Mouse (Mus musculus): ENCODE results near the gene Zfhx3. TPM values are rescaled to one million over a fixed set of nuclear protein-coding genes. Genes with fewer than 3 reads are reported as not detected.

Zfhx3 gene
- polyA plus RNA-seq, 1 experiment from 2014 or later: 13.9 TPM

DNA sequence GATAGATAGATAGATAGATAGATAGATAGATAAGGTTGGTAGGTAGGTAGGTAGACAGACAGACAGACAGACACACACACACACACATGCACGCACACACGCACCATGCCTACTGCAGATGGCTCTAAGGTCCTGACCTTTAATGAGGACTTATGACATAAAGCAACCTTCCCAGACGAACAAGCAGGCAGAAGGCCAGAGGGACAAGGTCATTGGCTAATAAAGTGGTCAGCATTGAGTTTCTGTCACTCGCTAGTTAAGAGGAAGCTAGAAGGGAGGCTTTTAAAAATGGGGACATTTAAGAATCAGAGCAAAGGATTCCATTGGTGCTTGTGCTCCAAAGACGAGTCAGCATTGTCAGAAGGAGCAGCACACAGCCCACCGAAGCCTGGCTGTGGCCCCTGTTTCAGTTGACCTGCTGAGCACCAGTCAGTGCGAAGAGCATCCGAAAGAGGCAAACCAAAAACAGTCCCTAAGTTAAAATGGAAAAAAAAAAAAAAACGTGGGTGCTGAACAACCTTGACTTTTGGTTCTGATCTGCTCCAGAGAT lies 683.2 kb downstream of the Zfhx3 start:
- ATAC-seq (ENCODE audit: insufficient number of reproducible peaks, low FRiP score, low TSS enrichment, low read depth): no peak
- H3K9me3 ChIP-seq (replicated peaks): no peaks in the 10 kb centered on the region

DNA sequence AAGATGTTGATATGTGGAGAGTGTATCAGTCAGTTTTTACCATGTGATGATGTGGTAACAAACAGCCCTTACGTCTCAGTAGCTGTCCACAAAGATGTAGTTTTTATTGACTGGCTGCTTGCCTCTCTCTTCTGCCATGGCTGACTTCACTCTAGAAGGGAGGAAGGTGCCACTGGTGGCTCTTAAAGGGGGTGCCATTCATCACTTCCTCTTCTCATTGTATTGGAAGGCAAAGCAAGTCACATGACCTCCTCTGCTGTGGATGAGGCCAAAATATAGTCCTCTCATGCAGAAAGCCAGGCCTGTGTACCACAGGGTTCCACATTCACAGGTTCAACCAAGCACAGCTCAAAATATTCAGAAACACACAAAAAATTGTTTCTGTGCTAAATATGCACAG lies 688.6 kb downstream of the Zfhx3 start:
- WGBS: 90% methylated on average over 1 of the region's 1 CpGs
- ATAC-seq (ENCODE audit: insufficient number of reproducible peaks, low FRiP score, low TSS enrichment, low read depth): no peak

More for the DNA sequence above, 683.2 kb downstream of the Zfhx3 start:
- H3K4me1 ChIP-seq: no peaks in the 10 kb centered on the region
- no peaks in the 10 kb centered on the region for H3K27me3 ChIP-seq
- H3K27ac ChIP-seq (replicated peaks): no peak overlapping the region
- H3K9ac ChIP-seq: no peak overlapping the region
- H3K4me3 ChIP-seq (replicated peaks): no peak overlapping the region
- 77% methylated on average over 9 of the region's 9 CpGs for WGBS
- no peaks in the 10 kb centered on the region for H3K36me3 ChIP-seq
- H3K4me2 ChIP-seq (replicated peaks): no peak overlapping the region

DNA sequence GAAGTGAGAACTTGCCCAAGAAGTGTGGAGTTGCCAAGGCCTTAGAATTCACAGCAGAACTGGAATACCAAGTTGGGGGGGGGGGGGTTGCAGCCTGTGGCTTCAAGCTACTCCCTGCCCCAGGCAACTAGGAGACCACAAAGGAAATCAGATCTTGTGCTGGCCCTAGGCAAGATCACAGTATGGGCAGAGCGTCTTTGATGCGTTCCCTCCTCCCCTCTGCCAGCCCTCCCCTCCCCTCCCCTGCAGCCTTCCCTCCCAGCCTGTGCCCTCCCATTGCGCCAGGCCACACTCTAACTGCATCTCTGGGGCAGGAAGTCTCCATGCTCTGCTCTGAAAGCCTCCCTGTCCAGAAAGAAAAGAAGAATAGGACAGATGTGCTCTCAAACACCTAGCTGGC lies 691.8 kb downstream of the Zfhx3 start:
- no peak overlapping the region for H3K4me2 ChIP-seq (replicated peaks)
- no peak overlapping the region for H3K27ac ChIP-seq (replicated peaks)
- H3K4me3 ChIP-seq (replicated peaks): no peak overlapping the region
- H3K9ac ChIP-seq: no peak overlapping the region
- no peaks in the 10 kb centered on the region for H3K9me3 ChIP-seq (replicated peaks)
- WGBS: 20% methylated on average over 2 of the region's 3 CpGs
- no peaks in the 10 kb centered on the region for H3K27me3 ChIP-seq
- 0 out of 2 replicates have a peak, but pooled peaks cover 5% of the 10 kb centered on the region for H3K4me1 ChIP-seq
- no peaks in the 10 kb centered on the region for H3K36me3 ChIP-seq
- ATAC-seq (ENCODE audit: insufficient number of reproducible peaks, low FRiP score, low TSS enrichment, low read depth): 0 out of 2 replicates have a peak, but pooled peaks have one; percentile 34

More for the DNA sequence above, 688.6 kb downstream of the Zfhx3 start:
- Histone ChIP-seq H3K9ac (no peak overlapping the region), H3K4me3 (replicated peaks) (no peak overlapping the region), H3K36me3 (no peaks in the 10 kb centered on the region), H3K27me3 (no peaks in the 10 kb centered on the region), H3K4me2 (replicated peaks) (no peak overlapping the region), H3K27ac (replicated peaks) (no peak overlapping the region), H3K9me3 (replicated peaks) (no peaks in the 10 kb centered on the region), H3K4me1 (0 out of 2 replicates have a peak, but pooled peaks cover 5% of the 10 kb centered on the region)

DNA sequence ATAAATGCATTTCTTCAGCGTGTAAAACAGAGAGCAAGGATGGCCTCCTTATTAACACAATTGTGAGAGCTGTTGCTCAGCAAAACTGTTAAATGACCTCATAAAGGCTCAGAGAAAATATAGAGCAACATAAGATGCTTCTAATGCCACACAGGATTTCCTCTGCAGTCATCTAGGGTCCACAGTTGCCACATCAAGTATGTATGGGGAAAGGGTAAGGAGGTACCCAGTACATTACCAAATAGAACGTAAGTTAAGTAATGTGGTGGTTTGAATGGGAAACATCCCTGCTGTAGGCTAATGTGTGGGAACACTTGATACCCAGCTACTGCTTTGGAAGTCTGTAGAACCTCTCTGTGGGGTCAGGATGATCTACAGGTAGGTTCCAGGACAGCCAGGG lies 695.4 kb downstream of the Zfhx3 start:
- Histone ChIP-seq H3K4me2 (replicated peaks) (no peak overlapping the region), H3K4me3 (replicated peaks) (no peak overlapping the region), H3K27me3 (no peaks in the 10 kb centered on the region), H3K4me1 (0 out of 2 replicates have a peak, but pooled peaks cover 5% of the 10 kb centered on the region), H3K36me3 (no peaks in the 10 kb centered on the region), H3K9ac (no peak overlapping the region), H3K9me3 (replicated peaks) (no peaks in the 10 kb centered on the region), H3K27ac (replicated peaks) (no peak overlapping the region)
- ATAC-seq (ENCODE audit: insufficient number of reproducible peaks, low FRiP score, low TSS enrichment, low read depth): no peak
- WGBS: 85% methylated on average over 2 of the region's 2 CpGs

DNA sequence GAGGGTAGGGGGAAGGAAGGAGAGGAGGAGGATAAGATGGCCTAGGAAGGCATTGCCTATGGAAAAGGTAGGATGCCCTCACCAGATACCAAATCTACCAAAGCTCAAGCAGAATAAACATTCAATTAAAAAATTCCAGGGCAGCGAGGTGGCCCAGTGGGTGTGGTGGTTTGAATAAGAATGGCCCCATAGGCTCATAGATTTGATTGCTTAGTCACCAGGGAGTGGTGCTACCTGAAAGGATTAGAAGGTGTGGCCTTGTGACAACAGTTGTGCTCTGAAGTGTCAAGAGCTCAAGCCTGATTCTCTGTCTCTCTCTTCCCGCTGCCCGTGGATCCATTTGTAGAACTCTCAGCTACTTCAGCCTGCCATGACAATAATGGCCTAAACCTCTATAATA lies 703.2 kb downstream of the Zfhx3 start:
- WGBS: 73% methylated on average over 3 of the region's 3 CpGs
- no peak overlapping the region for H3K27ac ChIP-seq (replicated peaks)
- H3K9me3 ChIP-seq (replicated peaks): no peaks in the 10 kb centered on the region
- H3K4me3 ChIP-seq (replicated peaks): no peak overlapping the region
- H3K9ac ChIP-seq: no peak overlapping the region
- no peak for ATAC-seq (ENCODE audit: insufficient number of reproducible peaks, low FRiP score, low TSS enrichment, low read depth)
- no peak overlapping the region for H3K4me2 ChIP-seq (replicated peaks)
- no peaks in the 10 kb centered on the region for H3K4me1 ChIP-seq
- no peaks in the 10 kb centered on the region for H3K27me3 ChIP-seq
- no peaks in the 10 kb centered on the region for H3K36me3 ChIP-seq

DNA sequence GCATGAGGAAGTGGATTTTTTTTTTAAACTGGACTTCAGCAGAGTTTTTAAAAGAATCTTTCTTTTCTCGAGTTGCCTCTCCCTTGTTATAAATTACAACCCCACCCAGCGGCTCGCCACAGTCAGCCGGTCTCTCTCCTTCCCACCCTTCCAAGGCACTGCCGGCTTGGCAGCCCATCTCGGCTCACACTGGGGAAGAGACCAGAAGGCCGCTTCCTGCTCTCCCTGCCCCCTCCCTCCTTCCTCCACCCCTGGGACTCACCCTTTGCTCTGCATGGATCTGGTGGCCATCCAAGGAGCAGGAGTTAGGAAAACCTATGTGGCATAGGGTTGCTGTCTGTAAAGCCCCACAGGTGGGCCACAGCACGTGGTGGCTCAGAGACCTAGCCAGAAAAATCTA lies 705.1 kb downstream of the Zfhx3 start:
- Histone ChIP-seq H3K36me3 (no peaks in the 10 kb centered on the region), H3K9me3 (replicated peaks) (no peaks in the 10 kb centered on the region), H3K27ac (replicated peaks) (no peak overlapping the region), H3K4me2 (replicated peaks) (no peak overlapping the region), H3K9ac (no peak overlapping the region), H3K4me1 (no peaks in the 10 kb centered on the region), H3K4me3 (replicated peaks) (no peak overlapping the region), H3K27me3 (no peaks in the 10 kb centered on the region)
- 30% methylated on average over 8 of the region's 8 CpGs for WGBS
- ATAC-seq (ENCODE audit: insufficient number of reproducible peaks, low FRiP score, low TSS enrichment, low read depth): peak; percentile 75; the same call in 1 of the 2 replicates

DNA sequence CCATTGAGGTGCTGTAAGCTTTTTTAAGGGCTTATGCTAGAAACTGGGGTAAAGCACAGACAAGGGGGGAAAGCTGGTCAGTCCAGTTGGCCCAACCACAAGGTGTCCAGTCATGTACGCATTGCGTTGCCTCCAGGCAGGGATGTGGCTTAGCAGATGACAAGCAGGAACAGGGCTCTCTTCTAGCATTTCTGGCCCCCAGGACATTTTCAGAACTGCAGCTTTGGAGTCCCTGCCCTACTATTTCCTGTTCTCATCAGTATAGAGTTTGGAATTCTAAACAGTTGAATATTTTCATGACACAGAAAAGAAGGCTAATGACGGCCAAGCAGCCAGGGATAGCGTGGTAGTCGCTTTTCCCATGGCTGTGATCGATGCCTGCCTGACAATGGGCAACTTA lies 706.5 kb downstream of the Zfhx3 start:
- Histone ChIP-seq H3K4me3 (replicated peaks) (no peak overlapping the region), H3K27me3 (no peaks in the 10 kb centered on the region), H3K9ac (no peak overlapping the region), H3K36me3 (no peaks in the 10 kb centered on the region), H3K4me1 (no peaks in the 10 kb centered on the region), H3K9me3 (replicated peaks) (no peaks in the 10 kb centered on the region), H3K27ac (replicated peaks) (no peak overlapping the region), H3K4me2 (replicated peaks) (no peak overlapping the region)
- ATAC-seq (ENCODE audit: insufficient number of reproducible peaks, low FRiP score, low TSS enrichment, low read depth): no peak
- WGBS: 64% methylated on average over 6 of the region's 6 CpGs

DNA sequence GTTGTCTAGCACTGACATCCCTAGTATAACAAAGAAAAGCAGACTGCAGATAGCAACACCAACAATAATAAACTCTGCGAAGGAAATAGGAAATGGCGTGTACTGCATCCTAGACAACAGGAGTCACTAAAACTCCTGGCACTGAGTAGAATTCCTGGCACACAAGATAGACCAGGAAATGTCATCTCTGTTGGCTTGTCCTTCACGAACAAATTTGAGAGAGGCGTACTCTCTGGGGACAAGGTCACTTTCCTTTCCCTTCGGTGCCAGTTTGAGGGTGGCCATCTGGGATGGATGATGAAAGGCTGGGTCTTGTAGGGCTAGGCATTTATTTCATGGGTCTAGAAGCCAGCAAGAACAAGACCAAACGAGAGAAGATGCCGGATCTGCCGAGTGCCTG lies 708.4 kb downstream of the Zfhx3 start:
- Histone ChIP-seq H3K4me1 (no peaks in the 10 kb centered on the region), H3K36me3 (no peaks in the 10 kb centered on the region), H3K9me3 (replicated peaks) (no peaks in the 10 kb centered on the region), H3K9ac (no peak overlapping the region), H3K4me3 (replicated peaks) (no peak overlapping the region), H3K27me3 (no peaks in the 10 kb centered on the region), H3K4me2 (replicated peaks) (no peak overlapping the region), H3K27ac (replicated peaks) (no peak overlapping the region)
- no peak for ATAC-seq (ENCODE audit: insufficient number of reproducible peaks, low FRiP score, low TSS enrichment, low read depth)
- 88% methylated on average over 8 of the region's 8 CpGs for WGBS

DNA sequence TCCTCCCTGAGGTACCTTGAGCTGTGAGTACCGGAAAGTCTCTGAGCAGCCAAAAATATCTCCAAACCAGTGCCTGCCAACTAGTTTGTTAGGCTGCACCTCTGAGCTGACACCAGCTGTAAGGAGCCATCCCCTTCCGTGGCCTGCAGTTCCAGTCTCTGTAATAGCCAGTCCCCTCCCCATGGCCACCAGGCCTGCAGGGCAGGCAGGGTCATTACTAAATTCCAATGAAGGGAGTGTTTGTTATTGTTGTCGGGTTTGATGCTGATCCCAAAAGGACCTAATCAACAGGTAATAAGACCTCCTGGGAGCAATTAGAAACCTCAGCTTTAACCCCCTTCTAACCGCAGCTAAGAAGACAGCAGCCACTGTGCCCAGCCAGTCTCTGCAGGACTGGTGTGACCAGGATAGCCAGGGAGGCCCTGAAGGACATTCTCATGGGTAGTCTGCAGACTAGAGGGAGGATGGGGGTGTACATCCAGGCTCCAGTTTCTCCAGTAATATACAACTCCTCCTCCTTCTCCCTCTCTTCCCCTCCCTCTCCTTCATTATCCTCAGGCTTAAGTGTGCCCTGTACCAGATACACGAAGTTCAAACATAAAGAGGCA lies 719.1 kb downstream of the Zfhx3 start:
- Histone ChIP-seq H3K9me3 (replicated peaks) (no peaks in the 10 kb centered on the region), H3K4me3 (replicated peaks) (no peak overlapping the region), H3K4me1 (no peaks in the 10 kb centered on the region), H3K9ac (no peak overlapping the region), H3K36me3 (no peaks in the 10 kb centered on the region), H3K27me3 (no peaks in the 10 kb centered on the region), H3K27ac (replicated peaks) (no peak overlapping the region), H3K4me2 (replicated peaks) (no peak overlapping the region)
- 23% methylated on average over 5 of the region's 5 CpGs for WGBS
- ATAC-seq (ENCODE audit: insufficient number of reproducible peaks, low FRiP score, low TSS enrichment, low read depth): no peak

DNA sequence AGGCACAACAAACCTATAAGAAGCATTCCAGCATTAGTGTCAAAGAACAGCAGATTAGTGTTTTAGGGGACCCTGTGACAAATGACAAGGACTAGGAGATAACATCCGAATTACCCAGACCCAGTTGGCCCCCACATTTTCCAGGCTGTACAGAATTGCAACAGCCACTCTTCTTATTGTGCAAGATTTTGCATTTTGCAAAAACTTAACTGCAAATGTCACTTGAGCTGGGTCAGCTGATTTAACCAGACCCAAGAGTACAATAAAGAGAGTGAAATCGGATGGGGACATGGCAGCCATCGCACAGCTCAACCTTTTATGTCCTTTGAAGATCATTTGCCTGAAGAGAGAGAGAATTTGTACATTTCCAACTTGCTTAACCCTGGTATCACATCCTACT lies 720.3 kb downstream of the Zfhx3 start:
- 53% methylated on average over 3 of the region's 3 CpGs for WGBS
- Histone ChIP-seq H3K4me1 (no peaks in the 10 kb centered on the region), H3K9ac (no peak overlapping the region), H3K4me2 (replicated peaks) (no peak overlapping the region), H3K9me3 (replicated peaks) (no peaks in the 10 kb centered on the region), H3K27me3 (no peaks in the 10 kb centered on the region), H3K36me3 (no peaks in the 10 kb centered on the region), H3K27ac (replicated peaks) (no peak overlapping the region), H3K4me3 (replicated peaks) (no peak overlapping the region)
- no peak for ATAC-seq (ENCODE audit: insufficient number of reproducible peaks, low FRiP score, low TSS enrichment, low read depth)

DNA sequence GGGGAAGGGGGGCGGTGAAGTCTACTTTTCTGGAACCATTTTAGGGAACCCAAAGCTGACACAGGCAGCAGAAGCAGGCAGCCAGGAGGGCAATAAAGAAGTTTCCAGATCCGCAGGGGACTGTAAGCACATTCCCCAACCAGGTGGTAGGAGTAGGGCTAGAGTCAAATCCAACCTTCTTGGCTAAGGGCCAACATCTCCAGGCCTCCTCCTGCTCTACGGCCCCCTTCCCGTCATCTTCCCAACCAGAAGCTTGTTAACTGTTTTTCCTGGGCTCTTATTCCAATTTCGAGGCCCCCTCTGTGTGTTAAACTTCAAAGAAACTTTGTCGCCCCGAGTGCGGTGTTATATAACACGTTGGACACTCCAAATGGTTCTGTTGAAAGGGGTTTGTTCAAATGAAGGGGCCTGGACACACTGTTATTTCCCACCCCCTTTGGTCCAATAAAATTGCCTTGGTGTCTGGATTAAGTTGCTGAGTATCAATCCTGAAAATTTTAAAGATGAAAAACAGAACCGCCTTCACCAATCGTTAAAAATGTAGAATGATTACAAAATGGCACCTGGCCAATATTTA lies 729.6 kb downstream of the Zfhx3 start:
- WGBS: 69% methylated on average over 11 of the region's 11 CpGs
- Histone ChIP-seq H3K27ac (replicated peaks) (no peak overlapping the region), H3K9ac (no peak overlapping the region), H3K9me3 (replicated peaks) (no peaks in the 10 kb centered on the region), H3K4me2 (replicated peaks) (no peak overlapping the region), H3K4me1 (peaks cover 14% of the 10 kb centered on the region), H3K4me3 (replicated peaks) (no peak overlapping the region), H3K27me3 (no peaks in the 10 kb centered on the region), H3K36me3 (no peaks in the 10 kb centered on the region)
- ATAC-seq (ENCODE audit: insufficient number of reproducible peaks, low FRiP score, low TSS enrichment, low read depth): no peak
